Mouse (Mus musculus) limb, embryonic 14.5 days (tissue): ENCODE data around the gene Stpg2. TPM values are rescaled to one million over a fixed set of nuclear protein-coding genes. Genes with fewer than 3 reads are reported as not detected.

Experiments used
- ATAC-seq: fragments of 200-750 bp; cut with Nextera tagmentation; 2 replicates; pipeline ENCODE4 v1.8.0; 2017; ENCODE audit warnings: low read depth, moderate number of reproducible peaks, moderate TSS enrichment; ENCODE audit not compliant: low FRiP score
- DNase-seq: peaks from one replicate; pipeline ENCODE4 v3.0.0-alpha.2; 2015; ENCODE audit warnings: low spot score
- H3K27ac ChIP-seq: fragments of 300-500 bp; sonication (generic); replicated peaks from 2 replicates; pipeline ENCODE4 v1.5.1; 2014; ENCODE audit warnings: low read depth, mild to moderate bottlenecking, low read length, moderate library complexity, mixed read lengths
- H3K27me3 ChIP-seq: fragments of 300-500 bp; sonication (generic); 2 replicates; pipeline ENCODE4 v1.6.1; 2014; ENCODE audit warnings: low read length, mixed read lengths; ENCODE audit not compliant: control insufficient read depth, insufficient read depth
- H3K36me3 ChIP-seq: fragments of 300-500 bp; sonication (generic); 2 replicates; pipeline ENCODE4 v1.6.1; 2014; ENCODE audit warnings: mild to moderate bottlenecking, low read length, moderate library complexity, mixed read lengths; ENCODE audit not compliant: control insufficient read depth, insufficient read depth
- H3K4me1 ChIP-seq: fragments of 300-500 bp; sonication (generic); 2 replicates; pipeline ENCODE4 v1.6.1; 2014; ENCODE audit warnings: antibody characterized with exemption, low read length, mixed read lengths; ENCODE audit not compliant: control insufficient read depth, insufficient read depth
- H3K4me2 ChIP-seq: fragments of 300-500 bp; sonication (generic); replicated peaks from 2 replicates; pipeline ENCODE4 v1.6.1; 2014; ENCODE audit warnings: low read depth, mild to moderate bottlenecking, low read length, moderate library complexity; ENCODE audit not compliant: severe bottlenecking
- H3K4me3 ChIP-seq: fragments of 300-500 bp; sonication (generic); replicated peaks from 2 replicates; pipeline ENCODE4 v1.5.1; 2014; ENCODE audit warnings: low read length
- H3K9ac ChIP-seq: fragments of 300-500 bp; sonication (generic); 2 replicates; pipeline ENCODE4 v1.6.1; 2014; ENCODE audit warnings: mild to moderate bottlenecking, low read depth, low read length, moderate library complexity; ENCODE audit not compliant: severe bottlenecking
- H3K9me3 ChIP-seq: fragments of 300-500 bp; sonication (generic); 2 replicates; pipeline ENCODE4 v1.6.1; 2016; ENCODE audit warnings: low read length; ENCODE audit not compliant: control insufficient read depth
- POLR2A ChIP-seq: fragments of 200-500 bp; IDR thresholded peaks from 2 replicates; pipeline ENCODE4 v1.8.0; 2012; ENCODE audit warnings: inconsistent platforms, mild to moderate bottlenecking, moderate library complexity, borderline replicate concordance; ENCODE audit not compliant: insufficient read depth, insufficient read length; ENCODE audit errors: extremely low read depth
- WGBS: fragments of 180-500 bp; shearing (Covaris S2); extraction: QIAGEN DNeasy Blood & Tissue Kit; methylation state at CpG from one replicate; pipeline ENCODE4 v1.1.7; 2014; 5-methylcytosine and 5-hydroxymethylcytosine counted together
- polyA plus RNA-seq, 2 experiments: library from polyadenylated mRNA; depleted of rRNA in 1 of 2; stranded (reverse) in 1 of 2; unstranded in 1 of 2; fragments of >200 nt; fragmentation: Nextera tagmentation in 1 of 2; extraction: Ambion mirVana in 1 of 2; gene quantifications; 2 replicates each; pipeline versions ENCODE4 v1.2.1 to v1.2.3; 2012 to 2014

Gene Stpg2
- polyA plus RNA-seq, 2 experiments, result not detected

- H3K4me3 ChIP-seq, result no peak overlapping the region
- H3K36me3 ChIP-seq, result no peaks in the 10 kb centered on the region
- ATAC-seq (no peak), DNase-seq (no peak)
- no peaks in the 10 kb centered on the region for H3K27me3 ChIP-seq
- WGBS, result 22% methylated on average over 5 of the region's 5 CpGs
- no peak overlapping the region for H3K9ac ChIP-seq
- no peaks in the 10 kb centered on the region for H3K4me1 ChIP-seq
- TF ChIP-seq POLR2A, result no peak
- no peaks in the 10 kb centered on the region for H3K9me3 ChIP-seq
- no peak overlapping the region for H3K4me2 ChIP-seq
- H3K27ac ChIP-seq, result no peak overlapping the region
Measured at GRCm38 (mm10) chr3:139729248-139729647, 523.8 kb downstream of the Stpg2 start.

- Histone ChIP-seq H3K4me2 (no peak overlapping the region), H3K36me3 (no peaks in the 10 kb centered on the region), H3K4me3 (no peak overlapping the region), H3K9me3 (no peaks in the 10 kb centered on the region), H3K27me3 (no peaks in the 10 kb centered on the region), H3K4me1 (no peaks in the 10 kb centered on the region), H3K27ac (no peak overlapping the region), H3K9ac (no peak overlapping the region)
- 80% methylated on average over 2 of the region's 2 CpGs for WGBS
- ATAC-seq (no peak), DNase-seq (no peak)
- TF ChIP-seq POLR2A, result no peak
Measured at GRCm38 (mm10) chr3:139733156-139733555, 527.7 kb downstream of the Stpg2 start.

GRCm38 (mm10) chr3:139739388-139739787 lies 533.9 kb downstream of the Stpg2 start:
- Histone ChIP-seq H3K9me3 (no peaks in the 10 kb centered on the region), H3K4me2 (no peak overlapping the region), H3K4me1 (no peaks in the 10 kb centered on the region), H3K27ac (no peak overlapping the region), H3K27me3 (no peaks in the 10 kb centered on the region), H3K9ac (no peak overlapping the region), H3K36me3 (no peaks in the 10 kb centered on the region), H3K4me3 (no peak overlapping the region)
- DNase-seq, result no peak
- WGBS, result 89% methylated on average over 4 of the region's 4 CpGs
- no peak for ATAC-seq
- no peak for TF ChIP-seq POLR2A

Other genes starting within 250 kb of the Stpg2 start
- 31.7 and 32.2 TPM in 2 replicates for gene Rap1gds1, start 130.5 kb upstream of the Stpg2 start, polyA plus RNA-seq (2012; rRNA removed)
- 48.7 and 50.9 TPM in 2 replicates for gene Rap1gds1, start 130.5 kb upstream of the Stpg2 start, polyA plus RNA-seq (2014; fragmentation: Nextera tagmentation; extraction: Ambion mirVana)